Mouse (Mus musculus) kidney, adult 2 months (tissue): ENCODE data around the gene Kcnn4.

ENCODE experiments used
- CTCF ChIP-seq: fragments of 200-500 bp; conservative IDR thresholded peaks from 2 replicates; pipeline ENCODE4 v1.5.1; 2011; ENCODE audit warnings: low read depth, mild to moderate bottlenecking, control low read depth, low read length, moderate library complexity, mixed read lengths; ENCODE audit not compliant: insufficient read depth, insufficient read length
- POLR2A ChIP-seq: fragments of 200-500 bp; IDR thresholded peaks from one replicate; pipeline ENCODE4 v1.6.1; 2011; ENCODE audit warnings: low read depth, low read length, control low read depth

DNA sequence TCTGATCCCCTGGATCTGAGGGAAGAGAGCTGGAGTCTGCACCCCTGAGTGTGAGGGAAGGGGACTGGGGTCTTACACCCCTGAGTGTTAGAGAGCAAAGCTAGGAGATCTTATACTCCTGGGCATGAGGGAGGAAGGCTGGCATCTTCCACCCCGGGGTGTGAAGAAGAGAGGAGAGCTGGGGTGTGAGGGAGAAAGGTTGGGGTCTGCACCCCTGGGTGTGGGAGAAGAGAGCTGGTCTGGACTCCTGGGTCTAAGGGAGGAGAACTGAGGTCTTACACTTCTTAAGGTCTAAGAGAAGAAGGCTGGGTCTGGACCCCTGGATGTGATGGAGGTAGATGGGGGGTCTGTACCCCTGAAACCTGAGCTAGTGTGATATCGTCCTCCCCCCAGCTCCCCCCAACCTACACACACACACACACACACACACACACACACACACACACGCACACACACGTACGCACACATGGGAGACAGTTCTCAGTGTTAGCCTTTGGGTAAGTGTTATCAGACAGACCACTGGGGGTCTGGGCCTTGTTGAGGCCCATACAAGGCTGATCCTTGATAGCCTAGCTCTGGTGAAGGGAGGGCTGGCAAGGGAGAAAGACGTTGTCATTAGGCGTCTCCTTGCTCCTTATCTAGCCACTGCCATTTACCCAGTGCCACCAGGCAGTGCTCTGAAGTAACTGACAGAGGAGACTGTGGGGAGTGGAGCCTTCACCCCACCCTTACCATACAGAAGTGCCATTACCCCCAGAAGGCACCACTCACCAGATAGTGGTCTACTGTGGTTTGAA lies 1.1 kb downstream of the Kcnn4 start:
- TF ChIP-seq CTCF (no peak), POLR2A (no peak)
